Mouse (Mus musculus): Measurements from ENCODE around the gene Myh10.
"Not testable (repeated sequence)": the region's sequence is repeated elsewhere in the genome, so short reads cannot be mapped to it uniquely, and the experiment has no call there.

Myh10 gene

DNA sequence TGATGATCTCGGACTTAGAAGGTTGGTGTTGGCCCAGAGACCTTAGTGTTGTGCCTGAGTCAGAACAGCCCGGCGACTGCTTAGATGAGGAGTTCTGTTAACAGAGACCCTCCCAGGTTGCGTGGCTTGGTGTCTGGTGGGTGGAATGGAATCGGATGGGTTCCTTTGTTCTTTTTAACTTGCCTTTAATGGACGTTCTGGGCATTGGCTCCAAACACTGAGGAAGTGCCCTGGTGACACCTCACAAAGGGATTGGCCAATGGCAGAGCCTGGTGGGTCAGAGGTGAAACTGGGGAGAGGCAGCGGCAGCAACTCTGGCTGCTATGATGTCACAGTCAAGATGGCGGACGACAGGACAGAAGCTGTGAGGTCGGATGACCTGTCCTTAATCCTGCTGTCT, 99.4 kb downstream of the Myh10 start:
- no peak for DNase-seq (ENCODE audit: low spot score in 2 of 2)

- no peak for DNase-seq (ENCODE audit: low spot score in 2 of 2)
These were observed 100.4 kb downstream of the Myh10 start for GRCm38 (mm10) chr11:68791794-68792193.

- DNase-seq (ENCODE audit: low spot score in 2 of 2) = no peak
These were observed 106.9 kb downstream of the Myh10 start for GRCm38 (mm10) chr11:68798258-68798657.

DNA sequence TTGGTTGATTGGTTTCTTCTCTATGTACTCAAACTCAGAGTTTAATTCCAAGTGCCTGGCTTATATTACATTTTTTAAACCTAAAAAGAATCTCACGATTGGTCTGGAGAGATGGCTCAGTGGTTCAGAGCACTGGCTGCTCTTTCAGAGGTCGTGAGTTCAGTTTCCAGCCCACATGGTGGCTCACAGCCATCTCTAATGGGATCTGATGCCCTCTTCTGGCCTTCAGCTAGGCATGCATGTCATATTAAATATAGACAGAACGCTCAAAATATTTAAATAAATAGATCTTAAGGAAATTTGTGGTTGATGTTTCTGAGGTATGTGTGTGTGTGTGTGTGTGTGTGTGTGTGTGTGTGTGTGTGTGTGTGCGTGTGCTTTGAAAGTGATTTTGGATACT, 113.8 kb downstream of the Myh10 start:
- no peak for DNase-seq (ENCODE audit: low spot score in 2 of 2)

- DNase-seq (ENCODE audit: low spot score in 2 of 2) = peak; percentile 51 to 68
These were observed 116.4 kb downstream of the Myh10 start for GRCm38 (mm10) chr11:68807787-68808186.

GRCm38 (mm10) chr11:68811881-68812577, 120.7 kb downstream of the Myh10 start:
- no peak for DNase-seq (ENCODE audit: low spot score in 2 of 2)

DNA sequence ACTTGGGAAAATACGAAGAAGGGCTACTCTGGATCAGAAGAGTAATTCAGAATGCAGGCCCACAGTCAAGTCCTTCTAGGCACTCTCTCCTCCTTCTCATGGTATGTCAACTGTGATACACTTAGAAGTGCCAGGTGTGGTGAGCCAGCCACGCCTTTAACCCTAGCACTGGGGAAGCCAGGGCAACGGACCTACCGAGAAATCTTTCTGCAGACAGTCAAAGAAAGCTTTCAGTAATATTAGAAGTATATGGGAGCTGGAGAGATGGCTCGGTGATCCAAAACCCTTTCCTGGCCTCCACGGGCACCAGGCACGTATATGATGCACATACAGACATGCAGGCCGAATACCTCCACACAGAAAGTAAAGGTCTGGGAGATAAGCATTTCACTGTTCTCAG, 127.1 kb downstream of the Myh10 start:
- DNase-seq (ENCODE audit: low spot score in 2 of 2) = no peak

DNA sequence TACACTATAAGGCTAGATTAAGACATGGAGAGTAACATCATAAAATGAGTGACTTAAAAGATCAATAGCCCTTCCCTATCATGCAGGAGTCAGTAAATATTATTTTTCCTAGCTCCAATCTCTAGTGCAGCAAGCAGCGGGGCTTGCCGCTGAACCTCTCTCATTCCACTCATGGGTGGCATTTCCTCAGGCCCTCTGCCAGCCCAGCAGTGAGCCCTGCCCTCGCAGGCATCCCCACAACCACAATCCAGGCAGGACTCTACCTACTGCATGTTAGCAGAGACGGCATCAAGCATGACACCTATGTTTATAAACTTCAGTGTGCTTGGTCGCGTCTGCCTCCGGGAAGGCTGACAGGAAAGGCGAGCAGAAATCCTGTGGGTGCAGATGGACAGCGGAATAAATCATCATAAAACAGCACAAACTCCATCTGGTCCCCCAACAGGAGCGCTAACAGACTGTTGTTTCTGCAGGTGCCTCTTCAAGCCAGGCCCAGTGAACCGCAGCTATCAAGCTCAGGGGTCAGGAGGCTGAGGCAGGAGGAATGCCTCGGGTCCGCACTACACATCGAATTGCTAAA, 128.0 kb downstream of the Myh10 start:
- DNase-seq (ENCODE audit: low spot score in 2 of 2) = no peak

DNA sequence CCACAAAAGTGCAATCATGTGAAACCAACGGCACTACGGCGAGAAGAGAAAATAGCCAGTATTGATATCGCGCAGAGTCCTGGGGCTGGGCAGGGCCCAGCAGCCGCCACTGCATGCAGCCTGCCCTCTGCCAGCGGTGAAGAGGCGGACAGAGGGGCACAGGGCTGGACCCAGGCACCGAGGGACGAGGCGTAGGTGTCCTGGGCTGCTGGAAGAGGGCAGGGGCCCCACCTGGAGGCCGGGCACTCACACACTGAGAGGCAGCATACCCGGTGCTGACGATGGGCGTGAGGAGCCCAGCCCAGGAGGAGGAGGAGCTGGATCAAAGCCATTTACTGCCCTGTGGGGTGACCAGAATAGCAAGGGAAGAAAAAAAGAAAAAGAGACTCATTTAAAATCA, 131.0 kb downstream of the Myh10 start:
- DNase-seq (ENCODE audit: low spot score in 2 of 2) = no peak

DNA sequence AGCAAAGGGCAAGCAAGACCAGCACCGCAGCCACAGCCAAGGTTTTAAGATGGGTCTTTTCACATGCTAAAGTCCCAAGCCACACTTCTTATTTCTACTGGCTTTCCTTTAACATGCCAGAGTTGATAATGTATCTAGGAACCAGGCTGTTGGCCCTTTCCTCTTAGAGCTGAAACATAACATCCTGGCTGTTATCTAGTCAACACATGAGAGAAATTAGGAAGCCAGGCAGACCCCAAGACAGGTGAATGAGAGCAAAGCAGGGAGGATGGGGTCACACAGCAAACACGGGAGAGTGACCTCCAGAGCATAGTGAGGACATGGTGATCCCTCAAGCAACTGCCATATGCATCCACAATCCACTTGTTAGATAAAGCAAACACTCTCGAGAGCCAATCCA, 135.4 kb downstream of the Myh10 start:
- DNase-seq (ENCODE audit: low spot score in 2 of 2) = no peak

- not testable (repeated sequence) for DNase-seq (ENCODE audit: low spot score in 2 of 2)
These were observed 140.2 kb downstream of the Myh10 start for GRCm38 (mm10) chr11:68831580-68831979.

DNA sequence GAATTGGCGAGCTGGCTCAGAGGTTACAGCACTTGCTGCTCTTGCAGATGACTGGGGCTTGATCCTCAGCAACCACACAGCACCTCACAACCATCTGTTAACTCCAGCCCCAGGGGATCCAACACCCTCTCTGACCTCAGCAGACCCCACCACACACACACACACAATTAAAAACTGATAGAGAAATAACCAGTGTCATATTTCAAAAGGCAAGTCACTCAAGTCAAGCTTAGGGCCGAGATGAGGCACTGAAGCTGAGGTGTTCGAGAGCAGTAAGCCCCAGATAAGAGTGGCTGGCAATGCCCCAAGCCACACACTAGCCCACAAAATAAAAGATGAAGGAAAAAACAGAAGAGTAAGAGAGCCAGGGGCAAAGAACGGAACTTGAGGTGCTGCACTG, 141.4 kb downstream of the Myh10 start:
- no peak for DNase-seq (ENCODE audit: low spot score in 2 of 2)

GRCm38 (mm10) chr11:68833593-68833992, 142.2 kb downstream of the Myh10 start:
- DNase-seq (ENCODE audit: low spot score in 2 of 2) = no peak

- DNase-seq (ENCODE audit: low spot score in 2 of 2) = no peak
These were observed 143.7 kb downstream of the Myh10 start for GRCm38 (mm10) chr11:68835034-68835433.

GRCm38 (mm10) chr11:68839606-68840005, 148.2 kb downstream of the Myh10 start:
- DNase-seq (ENCODE audit: low spot score in 2 of 2) = no peak

DNA sequence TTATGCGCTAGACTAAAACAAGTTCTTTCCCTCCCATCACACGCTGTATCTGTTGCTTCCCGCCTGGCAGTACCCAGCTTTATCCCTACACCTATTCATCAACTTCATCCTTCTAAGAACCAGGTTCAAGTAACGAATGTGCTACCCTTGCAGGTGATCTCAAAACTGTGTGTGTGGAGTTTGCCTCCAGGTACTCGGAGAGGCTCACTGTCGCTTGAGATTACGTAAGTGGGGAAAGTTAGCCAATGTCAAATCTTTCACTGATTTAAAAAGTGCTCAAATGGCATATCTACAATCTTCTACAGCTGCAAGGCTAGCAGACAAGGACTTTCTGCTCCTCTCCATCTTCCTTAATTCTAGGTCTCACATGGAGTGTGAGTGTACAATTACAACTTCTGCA, 159.5 kb downstream of the Myh10 start:
- DNase-seq (ENCODE audit: low spot score in 2 of 2) = no peak

GRCm38 (mm10) chr11:68851644-68852485, 160.5 kb downstream of the Myh10 start:
- DNase-seq (ENCODE audit: low spot score in 2 of 2) = no peak

DNA sequence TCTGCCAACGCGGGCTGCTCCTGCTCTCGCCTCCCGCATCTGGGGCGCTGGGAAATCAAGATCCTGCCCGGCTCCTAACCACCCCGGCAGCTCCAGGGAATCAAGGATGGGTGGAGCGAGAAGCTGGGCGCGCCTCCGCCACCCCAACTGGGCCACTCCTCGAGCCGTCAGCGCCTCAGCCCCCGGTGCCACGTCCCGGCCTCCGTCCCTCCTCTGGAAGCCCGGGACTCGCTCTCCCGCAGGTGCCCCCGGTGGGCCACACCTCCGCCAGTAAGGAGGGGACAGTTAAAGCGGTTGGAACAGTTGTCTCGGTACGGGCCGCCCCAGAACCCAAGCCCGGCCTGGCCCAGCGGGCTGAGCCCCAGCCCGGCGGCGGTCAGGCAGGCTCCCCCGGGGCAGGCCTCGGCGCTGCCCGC, 161.1 kb downstream of the Myh10 start:
- DNase-seq (ENCODE audit: low spot score in 2 of 2) = peak; percentile 58 to 61

DNA sequence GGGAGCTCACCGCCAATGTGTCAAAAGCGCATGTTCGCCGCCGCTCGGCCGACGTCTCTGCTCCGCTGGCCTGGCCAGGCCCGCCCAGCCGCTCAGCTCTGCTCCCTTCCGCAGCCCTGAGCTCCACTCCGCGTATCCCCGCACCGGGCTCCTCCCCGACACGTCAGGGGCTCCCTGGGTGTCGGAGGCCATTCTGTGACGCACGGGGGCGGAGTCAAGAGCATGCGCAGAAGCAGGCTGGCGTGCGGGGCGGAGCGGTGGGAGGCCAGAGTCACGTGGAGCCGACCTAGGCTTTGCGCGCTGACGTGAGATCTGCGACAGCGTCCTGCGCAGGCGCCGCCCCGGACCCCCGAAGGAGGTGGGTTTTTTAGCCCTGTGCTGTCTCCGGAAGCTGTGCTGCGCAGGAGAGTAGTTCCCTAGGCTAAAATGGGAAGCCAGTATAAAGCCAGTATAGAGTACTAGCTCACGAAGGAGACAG, 161.6 kb downstream of the Myh10 start:
- DNase-seq (ENCODE audit: low spot score in 2 of 2) = peak; percentile 100

DNA sequence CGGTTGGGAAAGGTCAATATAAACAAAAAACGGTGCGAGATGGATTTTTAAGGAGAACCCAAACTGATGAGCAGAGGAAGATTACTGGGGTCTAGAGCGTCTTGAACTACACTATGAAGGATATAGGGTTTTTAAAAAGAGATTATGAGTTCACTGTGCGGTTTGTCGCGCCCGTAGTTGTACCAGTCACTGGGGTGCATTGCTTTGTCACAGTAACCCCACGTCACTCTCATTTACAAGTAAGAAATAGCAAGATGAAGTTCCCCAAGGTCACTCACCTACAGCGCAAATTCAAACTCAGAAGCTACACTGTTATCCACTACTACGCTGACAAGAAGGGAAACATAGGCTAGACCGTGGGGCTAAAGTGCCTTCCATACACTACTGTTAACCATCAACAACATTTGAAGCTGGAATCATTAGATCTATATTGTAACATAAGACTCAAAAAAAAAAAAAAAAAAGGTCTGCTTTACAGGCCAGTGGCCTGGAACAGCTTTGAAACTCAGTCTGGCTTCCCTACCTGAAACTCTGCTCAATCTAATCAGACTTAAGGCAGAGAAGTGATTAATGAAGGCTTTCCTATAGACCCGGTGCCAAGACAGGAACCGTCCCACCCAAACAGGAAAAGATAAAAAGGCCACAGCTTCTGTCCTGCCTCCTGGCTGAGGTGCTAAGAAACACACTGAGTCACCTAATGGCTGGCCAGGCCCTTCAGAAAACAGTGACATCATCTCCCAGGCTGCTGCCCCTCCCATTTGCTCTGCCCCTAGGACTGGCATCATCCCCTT, 162.4 kb downstream of the Myh10 start:
- no peak for DNase-seq (ENCODE audit: low spot score in 2 of 2)

DNA sequence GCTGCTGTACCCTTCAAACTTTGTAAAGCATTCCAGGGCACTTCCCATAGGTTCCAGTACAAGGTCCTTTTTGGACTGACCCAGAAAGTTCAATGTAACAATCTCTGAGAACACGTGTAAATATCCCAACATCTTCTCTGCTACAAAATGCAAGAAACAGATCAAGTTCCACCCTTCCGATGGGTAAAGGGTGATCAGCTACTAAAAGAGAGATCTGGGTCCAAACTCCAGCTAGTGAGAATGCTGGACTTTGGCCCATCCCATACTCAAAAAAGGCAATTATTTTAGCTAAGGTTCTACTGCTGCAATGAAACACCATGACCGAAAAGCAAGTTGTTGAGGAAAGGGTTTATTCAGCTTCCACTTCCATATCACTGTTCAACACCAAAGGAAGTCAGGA, 163.3 kb downstream of the Myh10 start:
- no peak for DNase-seq (ENCODE audit: low spot score in 2 of 2)

DNA sequence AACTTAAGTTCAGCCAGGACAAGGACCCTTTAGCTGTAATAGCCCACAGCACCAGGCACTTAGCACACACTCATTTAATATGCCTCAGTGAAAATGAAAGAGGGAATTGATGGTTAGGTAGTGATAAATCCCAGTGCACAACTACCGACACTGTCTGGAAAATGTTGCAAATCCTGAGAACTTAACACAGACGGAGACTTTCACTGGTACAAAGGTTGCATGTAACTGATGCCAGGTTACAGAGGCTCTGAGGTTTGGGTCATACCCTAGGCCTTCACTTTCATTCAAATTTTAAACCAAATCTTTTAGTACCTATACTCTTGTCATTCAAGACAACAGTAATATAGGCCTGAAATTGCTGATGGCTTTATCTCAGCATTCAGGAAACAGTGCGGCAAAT, 166.0 kb downstream of the Myh10 start:
- DNase-seq (ENCODE audit: low spot score in 2 of 2) = no peak
